In the genomic region with DNA sequence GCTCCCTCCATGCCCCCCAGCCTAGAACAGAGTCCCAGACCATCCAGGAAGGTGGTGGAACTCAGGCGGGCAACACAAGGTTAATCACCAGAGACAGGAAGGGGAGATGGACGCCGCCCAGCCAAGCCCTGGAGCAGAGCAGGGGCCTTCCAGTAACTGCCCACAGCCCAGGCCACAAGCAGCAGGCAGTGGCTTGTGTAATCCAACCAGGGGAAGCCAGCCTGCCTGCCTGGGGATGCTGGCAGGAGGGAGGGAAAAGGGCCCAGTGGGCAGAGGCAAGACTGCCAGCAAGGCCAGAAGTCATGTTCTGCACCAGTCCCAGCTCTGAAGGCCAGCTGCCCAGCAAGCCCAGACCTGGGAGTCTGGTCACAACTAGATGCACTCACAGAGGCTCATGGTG, we compare ENCODE assay signal across 8 mouse cellular contexts. TPM values are rescaled to one million over a fixed set of nuclear protein-coding genes. Genes with fewer than 3 reads are reported as not detected.
DNase-seq lines count a peak whose midpoint lies in the region; ATAC-seq lines count a peak whose summit lies in the region.
"Had no signal": no experiment of that assay in that cellular context is flagged by ENCODE, and none has a peak within 500 bp of the region (broad histone marks: within the 10 kb centered on the region; RNA-seq: fewer than 3 reads in every experiment).

No protein-coding gene starts in this region.

- WGBS in kidney, embryonic 15.5 days: 66% methylated on average over 3 of the region's 3 CpGs
- WGBS in hindbrain, embryonic 12.5 days: 93% methylated on average over 3 of the region's 3 CpGs

- H3K4me2 ChIP-seq in kidney, embryonic 15.5 days: no peak overlapping the region
- no peak overlapping the region for H3K4me2 ChIP-seq in hindbrain, embryonic 12.5 days (replicated peaks)

- no peak for ATAC-seq in kidney, embryonic 15.5 days (replicated peaks; ENCODE audit: low FRiP score)
- peak; percentile 87 for ATAC-seq in megakaryocyte progenitor cell, adult 5-6 weeks (replicated peaks; ENCODE audit: poor library complexity)
- ATAC-seq in hindbrain, embryonic 12.5 days (ENCODE audit: low FRiP score): no peak
- ATAC-seq: midbrain, embryonic 16.5 days had no signal

- no peaks in the 10 kb centered on the region for H3K27me3 ChIP-seq in kidney, embryonic 15.5 days
- no peaks in the 10 kb centered on the region for H3K27me3 ChIP-seq in hindbrain, embryonic 12.5 days

- H3K4me1 ChIP-seq in kidney, embryonic 15.5 days: peaks cover 33% of the 10 kb centered on the region
- 0 out of 2 replicates have a peak, but pooled peaks cover 5% of the 10 kb centered on the region for H3K4me1 ChIP-seq in hindbrain, embryonic 12.5 days

- H3K27ac ChIP-seq in kidney, embryonic 15.5 days: no peak overlapping the region
- H3K27ac ChIP-seq in hindbrain, embryonic 12.5 days: no peak overlapping the region

- H3K9ac ChIP-seq in kidney, embryonic 15.5 days: no peak overlapping the region
- H3K9ac ChIP-seq in hindbrain, embryonic 12.5 days: no peak overlapping the region

- peaks cover 37% of the 10 kb centered on the region for H3K36me3 ChIP-seq in kidney, embryonic 15.5 days
- H3K36me3 ChIP-seq in hindbrain, embryonic 12.5 days: peaks cover 33% of the 10 kb centered on the region

- no peak overlapping the region for H3K4me3 ChIP-seq in kidney, embryonic 15.5 days (replicated peaks)
- H3K4me3 ChIP-seq in hindbrain, embryonic 12.5 days: no peak overlapping the region

- peak; percentile 37 to 70 for DNase-seq in kidney, postnatal 25 days
- peak; percentile 67 to 70 for DNase-seq in adrenal gland, postnatal 36 days
- DNase-seq in heart, postnatal 4 days: peak; percentile 34
- no peak for DNase-seq in layer of hippocampus, adult 8-10 months (ENCODE audit: low spot score in 2 of 2)

- H3K9me3 ChIP-seq in kidney, embryonic 15.5 days (replicated peaks): no peaks in the 10 kb centered on the region
- H3K9me3 ChIP-seq in hindbrain, embryonic 12.5 days (replicated peaks): no peaks in the 10 kb centered on the region

RNA-seq across cellular contexts. Expression of gene Sbno2, which starts 18.5 kb away (rescaled TPM):
- 14.4 and 16.2 TPM in 2 replicates for polyA plus RNA-seq in kidney, embryonic 15.5 days (2015; fragmentation: Nextera tagmentation; extraction: Ambion mirVana)
- 10 to 100 TPM; 49.3 to 51.3 TPM for total RNA-seq in adrenal gland, postnatal 36 days (2021)
- total RNA-seq in heart, postnatal 4 days (2021): 10 to 100 TPM; 19.0 to 19.4 TPM
- total RNA-seq in megakaryocyte progenitor cell, adult 5-6 weeks (2015): 16.9 and 19.5 TPM in 2 replicates
- total RNA-seq in megakaryocyte progenitor cell, adult 5-6 weeks (2017): 19.1 and 24.0 TPM in 2 replicates
- polyA plus RNA-seq in hindbrain, embryonic 12.5 days (2016; fragmentation: Nextera tagmentation; extraction: Ambion mirVana): 15.1 TPM in 2 replicates
- 10 to 100 TPM; 19.9 to 52.8 (median 29.8) TPM for total RNA-seq in layer of hippocampus, adult 8-10 months (2022)

RNA-seq across cellular contexts. Expression of gene Stk11, which starts 28.8 kb away (rescaled TPM):
- 15.0 and 22.4 TPM in 2 replicates for polyA plus RNA-seq in kidney, embryonic 15.5 days (2015; fragmentation: Nextera tagmentation; extraction: Ambion mirVana)
- 100 to 1,000 TPM; 146 to 149 TPM for total RNA-seq in adrenal gland, postnatal 36 days (2021)
- total RNA-seq in heart, postnatal 4 days (2021): 10 to 100 TPM; 98.7 to 99.9 TPM
- total RNA-seq in megakaryocyte progenitor cell, adult 5-6 weeks (2015): 71.7 and 81.1 TPM in 2 replicates
- total RNA-seq in megakaryocyte progenitor cell, adult 5-6 weeks (2017): 159 and 172 TPM in 2 replicates
- 13.1 and 16.1 TPM in 2 replicates for polyA plus RNA-seq in hindbrain, embryonic 12.5 days (2016; fragmentation: Nextera tagmentation; extraction: Ambion mirVana)
- total RNA-seq in layer of hippocampus, adult 8-10 months (2022): 100 to 1,000 TPM in 1 of 4 experiments, 10 to 100 TPM in 3; 94.2 to 111 (median 96.5) TPM

RNA-seq across cellular contexts. Expression of gene Gpx4, which starts 39.9 kb away (rescaled TPM):
- polyA plus RNA-seq in kidney, embryonic 15.5 days (2015; fragmentation: Nextera tagmentation; extraction: Ambion mirVana): 581 and 603 TPM in 2 replicates
- total RNA-seq in adrenal gland, postnatal 36 days (2021): 1,000 to 10,000 TPM; 1,198 to 1,301 TPM
- total RNA-seq in heart, postnatal 4 days (2021): 100 to 1,000 TPM; 450 to 489 TPM
- total RNA-seq in megakaryocyte progenitor cell, adult 5-6 weeks (2015): 253 and 271 TPM in 2 replicates
- total RNA-seq in megakaryocyte progenitor cell, adult 5-6 weeks (2017): 358 and 365 TPM in 2 replicates
- 449 and 484 TPM in 2 replicates for polyA plus RNA-seq in hindbrain, embryonic 12.5 days (2016; fragmentation: Nextera tagmentation; extraction: Ambion mirVana)
- total RNA-seq in layer of hippocampus, adult 8-10 months (2022): 100 to 1,000 TPM; 433 to 528 (median 468) TPM

RNA-seq across cellular contexts. Expression of gene Polr2e, which starts 47.3 kb away (rescaled TPM):
- polyA plus RNA-seq in kidney, embryonic 15.5 days (2015; fragmentation: Nextera tagmentation; extraction: Ambion mirVana): 235 and 243 TPM in 2 replicates
- total RNA-seq in adrenal gland, postnatal 36 days (2021): 100 to 1,000 TPM in 1 of 2 experiments, 10 to 100 TPM in 1; 92.8 to 108 TPM
- total RNA-seq in heart, postnatal 4 days (2021): 10 to 100 TPM; 66.6 to 70.7 TPM
- 93.3 and 99.5 TPM in 2 replicates for total RNA-seq in megakaryocyte progenitor cell, adult 5-6 weeks (2015)
- total RNA-seq in megakaryocyte progenitor cell, adult 5-6 weeks (2017): 74.3 and 89.9 TPM in 2 replicates
- 163 and 171 TPM in 2 replicates for polyA plus RNA-seq in hindbrain, embryonic 12.5 days (2016; fragmentation: Nextera tagmentation; extraction: Ambion mirVana)
- 10 to 100 TPM; 64.2 to 86.7 (median 75.4) TPM for total RNA-seq in layer of hippocampus, adult 8-10 months (2022)

RNA-seq across cellular contexts. Expression of gene Atp5d, which starts 51.6 kb away (rescaled TPM):
- 594 and 612 TPM in 2 replicates for polyA plus RNA-seq in kidney, embryonic 15.5 days (2015; fragmentation: Nextera tagmentation; extraction: Ambion mirVana)
- total RNA-seq in adrenal gland, postnatal 36 days (2021): 100 to 1,000 TPM; 561 to 735 TPM
- 1,000 to 10,000 TPM in 1 of 2 experiments, 100 to 1,000 TPM in 1; 966 to 1,003 TPM for total RNA-seq in heart, postnatal 4 days (2021)
- 187 and 199 TPM in 2 replicates for total RNA-seq in megakaryocyte progenitor cell, adult 5-6 weeks (2015)
- total RNA-seq in megakaryocyte progenitor cell, adult 5-6 weeks (2017): 37.6 and 39.3 TPM in 2 replicates
- polyA plus RNA-seq in hindbrain, embryonic 12.5 days (2016; fragmentation: Nextera tagmentation; extraction: Ambion mirVana): 351 and 385 TPM in 2 replicates
- 100 to 1,000 TPM; 315 to 328 (median 323) TPM for total RNA-seq in layer of hippocampus, adult 8-10 months (2022)

Comparison
In these comparisons a context has a peak if more than half of its experiments do, and no peak if none do; other contexts are left out.
1. DNase-seq: peak in kidney, postnatal 25 days (2 of 2), adrenal gland, postnatal 36 days (2 of 2) and heart, postnatal 4 days (single experiment); none in layer of hippocampus, adult 8-10 months (0 of 2).